Mouse (Mus musculus) skeletal muscle tissue, postnatal 0 days (tissue): ENCODE data around the gene Kntc1. TPM values are rescaled to one million over a fixed set of nuclear protein-coding genes. Genes with fewer than 3 reads are reported as not detected.

Experiments
- polyA plus RNA-seq: library from polyadenylated mRNA; unstranded; fragments of >200 nt; fragmentation: Nextera tagmentation; extraction: Ambion mirVana; gene quantifications from 2 replicates; pipeline ENCODE4 v1.2.1, GENCODE M21; 2015

The Kntc1 gene
- 4.9 and 6.2 TPM in 2 replicates for polyA plus RNA-seq

GRCm38 (mm10) chr5:123749065-123750064, at the start of gene Kntc1, which contains the start of gene Rsrc2:
Gene Kntc1, plus strand, starts transcription at chr5:123749716.
Gene Rsrc2, minus strand, starts transcription at chr5:123749414.

DNA sequence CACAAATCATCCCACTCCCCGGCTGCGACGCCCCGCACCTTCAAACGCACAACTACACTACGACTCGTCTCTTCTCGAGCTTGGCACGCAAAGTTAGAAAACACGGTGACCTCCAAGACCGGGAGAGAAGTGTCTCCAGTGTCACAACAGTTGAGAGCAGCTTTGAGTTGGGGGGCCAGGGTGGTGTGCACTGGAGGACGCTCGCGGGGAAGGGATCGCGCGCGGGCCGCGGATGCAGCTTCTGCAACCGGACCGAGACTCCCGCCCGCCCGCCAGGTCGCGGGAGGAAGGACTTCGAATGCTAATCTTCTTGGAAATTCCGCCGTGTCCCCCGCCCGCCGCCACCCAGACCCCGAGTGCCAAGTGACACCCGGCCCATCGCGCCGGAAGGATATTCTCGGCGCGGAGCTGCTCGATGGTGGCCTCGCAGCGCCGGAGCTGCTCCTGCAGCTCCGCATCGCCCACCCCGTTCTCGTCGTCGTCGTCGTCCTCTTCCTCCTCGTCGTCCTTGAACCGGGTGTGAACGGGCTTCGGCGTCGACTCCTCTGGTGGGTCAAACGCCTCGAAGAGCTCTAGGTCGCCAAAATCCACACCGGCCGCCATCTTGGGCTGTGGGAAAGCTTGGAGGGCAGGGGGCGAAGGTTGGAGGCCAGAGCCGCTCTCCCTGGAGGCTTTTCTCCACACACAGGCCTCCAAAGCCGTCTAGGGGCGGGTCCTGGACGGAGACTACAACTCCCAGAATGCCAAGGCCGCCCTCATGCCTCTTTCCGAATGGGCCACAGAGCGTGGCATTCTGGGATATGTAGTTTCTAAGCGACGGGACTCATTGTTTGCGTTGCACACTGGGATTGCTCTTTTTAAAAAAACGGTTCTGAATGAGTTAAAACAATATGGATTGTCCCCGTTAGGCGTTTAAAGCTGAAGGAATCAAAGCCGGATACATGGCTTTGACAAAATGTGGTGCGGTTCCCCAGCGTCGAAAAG, 28.9 kb upstream of the Kntc1 start, which contains the start of gene Zcchc8:
Zcchc8 (minus strand) TSS at position 773 of the 984 bp plus-strand sequence.

GRCm38 (mm10) chr5:123865365-123865764, 115.8 kb downstream of the Kntc1 start, which contains the start of gene Hcar2:
Gene Hcar2, minus strand, starts transcription at chr5:123865499.

Other genes starting within 250 kb of the Kntc1 start
- 0.10 TPM in 2 replicates for gene B3gnt4, start 239.3 kb upstream of the Kntc1 start, polyA plus RNA-seq
- gene Diablo, start 225.5 kb upstream of the Kntc1 start, polyA plus RNA-seq: 71.7 and 77.1 TPM in 2 replicates
- not detected in 2 replicates for gene Gm49027, start 224.2 kb upstream of the Kntc1 start, polyA plus RNA-seq
- 17.9 and 18.5 TPM in 2 replicates for gene Vps33a, start 176.7 kb upstream of the Kntc1 start, polyA plus RNA-seq
- gene Clip1, start 65.1 kb upstream of the Kntc1 start, polyA plus RNA-seq: 45.1 and 46.2 TPM in 2 replicates
- 33.6 and 33.9 TPM in 2 replicates for gene Zcchc8, start 28.6 kb upstream of the Kntc1 start, polyA plus RNA-seq
- 71.3 and 79.7 TPM in 2 replicates for gene Rsrc2, start 302 bp upstream of the Kntc1 start, polyA plus RNA-seq
- 2.0 and 14.0 TPM in 2 replicates for gene Hcar2, start 115.8 kb downstream of the Kntc1 start, polyA plus RNA-seq
- gene Hcar1, start 130.3 kb downstream of the Kntc1 start, polyA plus RNA-seq: 0.99 and 6.7 TPM in 2 replicates
- 102 and 133 TPM in 2 replicates for gene Denr, start 157.5 kb downstream of the Kntc1 start, polyA plus RNA-seq
- 0.66 and 1.0 TPM in 2 replicates for gene Gm43518, start 177.7 kb downstream of the Kntc1 start, polyA plus RNA-seq
- 5.2 and 5.5 TPM in 2 replicates for gene Ccdc62, start 181.0 kb downstream of the Kntc1 start, polyA plus RNA-seq
- gene Hip1r, start 223.9 kb downstream of the Kntc1 start, polyA plus RNA-seq: 1.5 and 1.8 TPM in 2 replicates